Mouse (Mus musculus) cerebellum, adult 2 months (tissue): ENCODE results near the gene Arl13a.

Experiments used
- CTCF ChIP-seq: fragments of 200-500 bp; IDR thresholded peaks from 2 replicates; pipeline ENCODE4 v1.5.1; 2011; ENCODE audit warnings: low read depth, mild to moderate bottlenecking, control low read depth, low read length, moderate library complexity, borderline replicate concordance; ENCODE audit not compliant: insufficient read depth
- POLR2A ChIP-seq: fragments of 200-500 bp; IDR thresholded peaks from 2 replicates; pipeline ENCODE4 v1.6.1; 2011; ENCODE audit warnings: low read length, control low read depth, borderline replicate concordance; ENCODE audit not compliant: insufficient read depth

GRCm38 (mm10) chrX:134162826-134163225 lies 24.5 kb upstream of the Arl13a start:
- TF ChIP-seq POLR2A (no peak), CTCF (no peak)
